Mouse (Mus musculus) E14TG2a.4 (cell line): ENCODE results near the gene Bmp8a.
"Not testable (repeated sequence)": the region's sequence is repeated elsewhere in the genome, so short reads cannot be mapped to it uniquely, and the experiment has no call there.

ENCODE experiments used
- CTCF ChIP-seq: conservative IDR thresholded peaks from 2 replicates; pipeline ENCODE4 v1.5.1; 2014; ENCODE audit warnings: low read length
- NANOG ChIP-seq: IDR thresholded peaks from 2 replicates; pipeline ENCODE4 v1.6.1; 2014; ENCODE audit warnings: borderline replicate concordance, low read length, mixed read lengths

DNA sequence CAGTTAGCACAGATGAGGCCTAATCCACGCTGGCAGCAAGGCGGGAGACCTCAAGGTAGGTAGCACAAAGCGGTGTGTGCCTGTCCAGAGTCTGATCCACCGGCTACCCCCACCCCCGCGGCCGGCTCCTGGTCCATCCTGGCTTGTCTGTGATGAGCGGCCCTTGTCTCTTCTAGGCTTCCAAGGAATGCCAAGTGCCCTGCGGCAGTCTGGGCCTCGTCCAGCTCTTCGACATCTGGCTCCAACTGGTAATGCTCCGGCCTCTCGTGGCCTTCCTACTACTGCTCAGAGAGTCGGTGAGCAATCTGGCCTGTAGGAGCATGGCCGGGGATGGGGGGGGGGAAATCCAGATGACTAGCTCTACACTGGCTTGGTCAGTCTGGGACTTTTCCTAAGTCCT lies 48.0 kb downstream of the Bmp8a start:
- TF ChIP-seq CTCF, NANOG: not testable (repeated sequence)
